Mouse (Mus musculus) forebrain, postnatal 0 days (tissue): ENCODE measurements around the gene Invs. TPM values are rescaled to one million over a fixed set of nuclear protein-coding genes. Genes with fewer than 3 reads are reported as not detected.

Source experiments
- ATAC-seq: fragments of 200-750 bp; cut with Nextera tagmentation; 2 replicates; pipeline ENCODE4 v1.8.0; 2017; ENCODE audit warnings: mild to moderate bottlenecking, moderate library complexity
- DNase-seq: peaks from one replicate; pipeline ENCODE4 v3.0.0-alpha.2; 2015
- H3K27ac ChIP-seq: fragments of 300-500 bp; sonication (generic); 2 replicates; pipeline ENCODE4 v1.5.1; 2014; ENCODE audit warnings: low read depth, mild to moderate bottlenecking, antibody characterized with exemption, low read length, moderate library complexity, mixed read lengths
- H3K27me3 ChIP-seq: fragments of 300-500 bp; sonication (generic); 2 replicates; pipeline ENCODE4 v1.6.1; 2014; ENCODE audit warnings: mild to moderate bottlenecking, low read length, mixed read lengths; ENCODE audit not compliant: insufficient read depth
- H3K36me3 ChIP-seq: fragments of 300-500 bp; sonication (generic); 2 replicates; pipeline ENCODE4 v1.6.1; 2014; ENCODE audit warnings: mild to moderate bottlenecking, moderate library complexity; ENCODE audit not compliant: insufficient read depth
- H3K4me1 ChIP-seq: fragments of 300-500 bp; sonication (generic); 2 replicates; pipeline ENCODE4 v1.6.1; 2014; ENCODE audit warnings: antibody characterized with exemption; ENCODE audit not compliant: insufficient read depth
- H3K4me2 ChIP-seq: fragments of 300-500 bp; sonication (generic); 2 replicates; pipeline ENCODE4 v1.6.1; 2014; ENCODE audit warnings: low read depth, mild to moderate bottlenecking, moderate library complexity
- H3K4me3 ChIP-seq: fragments of 300-500 bp; sonication (generic); 2 replicates; pipeline ENCODE4 v1.5.1; 2014; ENCODE audit warnings: low read depth, low read length, mixed read lengths
- H3K9ac ChIP-seq: fragments of 300-500 bp; sonication (generic); 2 replicates; pipeline ENCODE4 v1.6.1; 2014; ENCODE audit warnings: mild to moderate bottlenecking
- H3K9me3 ChIP-seq: fragments of 300-500 bp; sonication (generic); 2 replicates; pipeline ENCODE4 v1.6.1; 2016; ENCODE audit warnings: low read length
- CTCF ChIP-seq: sonication (generic); IDR thresholded peaks from 2 replicates; pipeline ENCODE4 v1.5.1; 2016; ENCODE audit warnings: antibody characterized with exemption, control low read depth, low read depth
- WGBS: fragments of 180-500 bp; shearing (Covaris S2); extraction: QIAGEN DNeasy Blood & Tissue Kit; methylation state at CpG from one replicate; pipeline ENCODE4 v1.1.7; 2014; 5-methylcytosine and 5-hydroxymethylcytosine counted together
- polyA plus RNA-seq: library from polyadenylated mRNA; unstranded; fragments of >200 nt; fragmentation: Nextera tagmentation; extraction: Ambion mirVana; gene quantifications from 2 replicates; pipeline ENCODE4 v1.2.1, GENCODE M21; 2015
- total RNA-seq: library from RNA; depleted of rRNA; stranded (reverse); fragments of >200 nt; gene quantifications from 2 replicates; pipeline ENCODE4 v1.2.3, GENCODE M21; 2014

The Invs gene
- total and polyA plus RNA-seq, 2 experiments from 2014 or later = 2.7 to 8.7 TPM

DNA sequence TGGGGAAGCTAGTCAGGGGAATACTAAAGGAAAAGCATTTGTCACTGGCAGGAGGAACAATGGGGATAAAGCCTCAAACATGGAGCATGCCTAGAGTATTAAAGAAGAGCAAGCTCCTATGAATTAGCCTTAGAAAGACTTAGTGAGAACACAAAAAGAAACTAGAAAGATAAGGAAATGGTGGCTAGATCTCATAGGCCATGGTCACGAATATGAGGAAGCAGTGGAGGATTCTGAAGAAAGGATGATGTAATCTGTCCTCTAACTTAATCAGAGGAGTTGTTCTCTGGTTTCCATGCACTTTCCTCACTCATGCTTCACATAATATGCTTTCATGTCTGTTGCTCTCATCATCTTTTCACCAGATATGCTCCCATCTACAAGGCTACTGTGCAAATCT, 42.5 kb downstream of the Invs start:
- ATAC-seq = no peak
- Histone ChIP-seq H3K4me2 (no peak overlapping the region), H3K27me3 (no peaks in the 10 kb centered on the region), H3K4me1 (no peaks in the 10 kb centered on the region), H3K9ac (no peak overlapping the region), H3K4me3 (no peak overlapping the region), H3K27ac (no peak overlapping the region), H3K9me3 (no peaks in the 10 kb centered on the region), H3K36me3 (no peaks in the 10 kb centered on the region)
- no peak for TF ChIP-seq CTCF
- no peak for DNase-seq
- 57% methylated on average over 1 of the region's 1 CpGs for WGBS

DNA sequence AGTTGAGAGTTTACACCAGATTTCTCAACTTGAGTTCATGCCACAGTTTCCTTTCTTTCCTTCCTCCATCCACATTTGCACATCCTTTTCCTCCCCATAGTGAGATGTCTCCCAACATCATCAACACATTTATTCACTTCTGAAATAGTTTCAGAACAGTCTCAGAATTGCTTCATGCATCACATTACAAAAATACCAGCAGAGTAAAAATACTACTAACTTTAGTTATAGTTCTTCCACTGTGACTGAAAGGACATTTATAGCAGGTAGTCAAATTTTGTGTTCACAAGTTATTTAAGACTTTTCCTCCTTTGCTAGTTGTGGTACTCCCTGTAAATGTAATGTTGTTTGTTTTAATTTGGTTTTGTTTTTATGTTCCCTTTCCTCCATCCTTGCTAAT, 47.6 kb downstream of the Invs start:
- no peaks in the 10 kb centered on the region for H3K4me1 ChIP-seq
- H3K27ac ChIP-seq = no peak overlapping the region
- H3K36me3 ChIP-seq = no peaks in the 10 kb centered on the region
- TF ChIP-seq CTCF = no peak
- ATAC-seq = no peak
- H3K9me3 ChIP-seq = no peaks in the 10 kb centered on the region
- no peak overlapping the region for H3K4me2 ChIP-seq
- H3K9ac ChIP-seq = no peak overlapping the region
- no peaks in the 10 kb centered on the region for H3K27me3 ChIP-seq
- no peak overlapping the region for H3K4me3 ChIP-seq
- DNase-seq = no peak

GRCm38 (mm10) chr4:48328042-48328441, 48.5 kb downstream of the Invs start:
- Histone ChIP-seq H3K4me1 (no peaks in the 10 kb centered on the region), H3K27me3 (no peaks in the 10 kb centered on the region), H3K9me3 (no peaks in the 10 kb centered on the region), H3K4me2 (no peak overlapping the region), H3K27ac (no peak overlapping the region), H3K4me3 (no peak overlapping the region), H3K36me3 (no peaks in the 10 kb centered on the region), H3K9ac (no peak overlapping the region)
- ATAC-seq (no peak), DNase-seq (no peak)
- 63% methylated on average over 2 of the region's 2 CpGs for WGBS
- no peak for TF ChIP-seq CTCF

DNA sequence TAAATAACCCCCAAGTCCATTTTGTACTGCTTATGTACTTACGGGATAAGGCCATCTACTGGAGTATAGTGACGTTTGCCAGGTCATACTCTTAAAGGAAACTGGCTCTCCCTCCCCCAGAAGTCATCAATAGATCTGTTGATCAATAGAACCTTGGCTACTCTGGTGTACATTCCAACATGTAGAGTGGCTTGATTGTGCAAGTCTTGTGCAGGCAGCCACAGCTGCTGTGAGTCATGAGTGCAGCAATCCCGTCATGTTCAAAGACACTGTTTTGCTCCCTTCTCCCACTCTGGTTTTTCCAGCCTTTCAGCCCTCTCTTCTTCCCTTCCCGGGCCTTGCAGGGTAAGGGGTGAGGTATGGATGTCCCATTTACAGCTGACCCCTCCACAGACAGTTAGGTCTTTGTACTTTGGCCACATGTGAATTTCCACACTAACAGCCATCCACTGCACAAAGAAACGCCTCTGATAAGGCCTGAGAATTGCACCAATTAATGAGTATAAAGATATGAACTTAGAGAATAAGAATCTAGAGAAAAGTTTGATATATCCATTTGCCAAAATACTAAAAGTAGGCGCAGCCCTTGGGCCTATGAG, 53.0 kb downstream of the Invs start:
- H3K9me3 ChIP-seq = no peaks in the 10 kb centered on the region
- H3K27me3 ChIP-seq = no peaks in the 10 kb centered on the region
- ATAC-seq = no peak
- no peak for TF ChIP-seq CTCF
- H3K36me3 ChIP-seq = no peaks in the 10 kb centered on the region
- no peak overlapping the region for H3K4me2 ChIP-seq
- H3K4me1 ChIP-seq = no peaks in the 10 kb centered on the region
- no peak overlapping the region for H3K27ac ChIP-seq
- no peak overlapping the region for H3K4me3 ChIP-seq
- no peak overlapping the region for H3K9ac ChIP-seq
- DNase-seq = no peak
- WGBS = 80% methylated on average over 6 of the region's 6 CpGs

DNA sequence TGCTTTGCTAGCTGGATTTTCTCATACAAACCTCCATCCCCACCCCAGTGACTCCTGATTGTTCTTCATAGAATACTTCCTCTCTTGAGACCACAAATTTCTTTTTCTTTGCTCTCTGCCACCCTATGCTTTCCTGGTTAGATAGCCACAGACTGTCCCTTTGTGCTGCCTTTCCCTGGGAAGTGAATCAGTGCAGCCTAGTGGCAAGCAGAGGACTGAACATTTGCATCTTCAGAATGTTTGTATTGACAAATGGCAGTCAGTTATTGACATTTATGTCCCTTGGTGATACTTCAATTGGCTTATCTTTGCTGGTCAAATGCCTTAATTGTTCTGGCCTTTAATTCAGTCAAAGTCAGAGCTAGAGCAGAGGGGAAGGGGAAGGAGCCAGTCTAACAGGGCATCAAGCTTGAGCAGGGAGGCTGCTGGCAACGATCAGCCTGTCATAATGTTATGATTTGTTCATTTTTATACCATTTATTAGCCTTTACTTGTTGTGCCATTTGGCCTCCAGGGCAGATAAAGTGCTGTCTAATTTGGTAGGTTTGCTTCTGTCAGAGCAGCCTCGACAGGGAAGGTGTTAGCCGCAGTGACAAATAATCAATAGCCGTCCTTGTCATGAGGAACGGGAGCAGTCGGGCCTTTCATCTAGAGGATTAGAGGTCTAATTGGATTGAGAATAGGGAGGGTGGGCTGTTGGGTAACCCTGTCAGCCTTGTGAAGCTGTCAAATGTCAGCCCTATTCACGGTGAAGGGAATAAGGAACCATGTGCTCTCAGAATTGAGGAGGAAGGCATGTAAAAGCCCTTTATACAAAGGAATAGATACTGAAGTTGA, 55.6 kb downstream of the Invs start:
- DNase-seq (peak; percentile 20), ATAC-seq (peak; percentile 69)
- no peaks in the 10 kb centered on the region for H3K36me3 ChIP-seq
- H3K9me3 ChIP-seq = no peaks in the 10 kb centered on the region
- no peak overlapping the region for H3K27ac ChIP-seq
- H3K27me3 ChIP-seq = no peaks in the 10 kb centered on the region
- H3K4me1 ChIP-seq = no peaks in the 10 kb centered on the region
- no peak overlapping the region for H3K4me3 ChIP-seq
- H3K4me2 ChIP-seq = no peak overlapping the region
- WGBS = 5% methylated on average over 7 of the region's 7 CpGs
- no peak overlapping the region for H3K9ac ChIP-seq
- TF ChIP-seq CTCF = peak; percentile 48

- no peaks in the 10 kb centered on the region for H3K27me3 ChIP-seq
- no peak overlapping the region for H3K4me2 ChIP-seq
- ATAC-seq = no peak
- H3K4me1 ChIP-seq = no peaks in the 10 kb centered on the region
- no peak for DNase-seq
- H3K36me3 ChIP-seq = no peaks in the 10 kb centered on the region
- no peak overlapping the region for H3K9ac ChIP-seq
- no peak overlapping the region for H3K27ac ChIP-seq
- no peak for TF ChIP-seq CTCF
- WGBS = 87% methylated on average over 4 of the region's 4 CpGs
- no peaks in the 10 kb centered on the region for H3K9me3 ChIP-seq
- H3K4me3 ChIP-seq = no peak overlapping the region
Observed at GRCm38 (mm10) chr4:48342705-48343104, 63.1 kb downstream of the Invs start.

DNA sequence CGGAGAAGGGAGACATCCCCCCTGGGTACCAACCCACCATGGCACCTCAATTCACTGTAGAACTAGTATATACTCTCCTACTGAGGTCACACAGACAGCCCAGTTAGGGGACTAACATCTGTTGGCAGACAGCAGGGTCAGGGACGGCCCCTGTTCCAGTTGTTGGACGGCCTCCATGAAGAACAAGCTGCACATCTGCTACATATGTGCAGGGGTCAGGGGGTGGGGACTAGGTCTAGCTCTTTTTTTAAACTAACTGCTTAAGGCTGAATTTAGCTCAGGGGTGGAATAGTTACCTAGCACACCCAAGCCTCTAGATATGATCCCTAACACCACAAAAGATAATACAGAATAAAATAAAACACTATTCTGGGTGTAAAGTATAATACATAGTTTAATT, 82.8 kb downstream of the Invs start:
- no peaks in the 10 kb centered on the region for H3K27me3 ChIP-seq
- no peaks in the 10 kb centered on the region for H3K4me1 ChIP-seq
- no peak overlapping the region for H3K27ac ChIP-seq
- DNase-seq = no peak
- 81% methylated on average over 3 of the region's 3 CpGs for WGBS
- no peak overlapping the region for H3K9ac ChIP-seq
- no peak overlapping the region for H3K4me2 ChIP-seq
- no peak for TF ChIP-seq CTCF
- no peaks in the 10 kb centered on the region for H3K9me3 ChIP-seq
- no peak overlapping the region for H3K4me3 ChIP-seq
- no peaks in the 10 kb centered on the region for H3K36me3 ChIP-seq
- no peak for ATAC-seq
